Mouse (Mus musculus) embryonic facial prominence, embryonic 11.5 days (tissue): ENCODE results near the gene Hoxa5. TPM values are rescaled to one million over a fixed set of nuclear protein-coding genes. Genes with fewer than 3 reads are reported as not detected.
A peak's percentile ranks its signal among the peaks of the same experiment; 100 is the strongest.

Experiments
- ATAC-seq: fragments of 200-750 bp; cut with Nextera tagmentation; replicated peaks from 2 replicates; pipeline ENCODE4 v1.8.0; 2017; ENCODE audit warnings: low read depth; ENCODE audit not compliant: insufficient number of reproducible peaks, low FRiP score, low TSS enrichment
- DNase-seq: peaks from one replicate; pipeline ENCODE4 v3.0.0-alpha.2; 2015; ENCODE audit warnings: low spot score
- H3K27ac ChIP-seq: fragments of 300-500 bp; sonication (generic); replicated peaks from 2 replicates; pipeline ENCODE4 v1.5.1; 2014; ENCODE audit warnings: mild to moderate bottlenecking, low read depth, low read length, control low read depth
- H3K27me3 ChIP-seq: fragments of 300-500 bp; sonication (generic); 2 replicates; pipeline ENCODE4 v1.6.1; 2014; ENCODE audit warnings: mild to moderate bottlenecking, low read length, moderate library complexity, mixed read lengths; ENCODE audit not compliant: control insufficient read depth, insufficient read depth
- H3K36me3 ChIP-seq: fragments of 300-500 bp; sonication (generic); replicated peaks from 2 replicates; pipeline ENCODE4 v1.6.1; 2014; ENCODE audit warnings: low read depth, mild to moderate bottlenecking, low read length, moderate library complexity, mixed read lengths; ENCODE audit not compliant: control insufficient read depth, insufficient read depth
- H3K4me1 ChIP-seq: fragments of 300-500 bp; sonication (generic); 2 replicates; pipeline ENCODE4 v1.6.1; 2014; ENCODE audit warnings: low read length, mixed read lengths; ENCODE audit not compliant: control insufficient read depth, insufficient read depth
- H3K4me2 ChIP-seq: fragments of 300-500 bp; sonication (generic); 2 replicates; pipeline ENCODE4 v1.6.1; 2014; ENCODE audit warnings: low read depth, mild to moderate bottlenecking, control low read depth, low read length, moderate library complexity
- H3K4me3 ChIP-seq: fragments of 300-500 bp; sonication (generic); 2 replicates; pipeline ENCODE4 v1.5.1; 2014; ENCODE audit warnings: low read depth, low read length, control low read depth
- H3K9ac ChIP-seq: fragments of 300-500 bp; sonication (generic); replicated peaks from 2 replicates; pipeline ENCODE4 v1.6.1; 2014; ENCODE audit warnings: mild to moderate bottlenecking, control low read depth, low read length
- H3K9me3 ChIP-seq: fragments of 300-500 bp; sonication (generic); replicated peaks from 2 replicates; pipeline ENCODE4 v1.6.1; 2016; ENCODE audit warnings: mild to moderate bottlenecking, low read length, inconsistent platforms, mixed read lengths; ENCODE audit not compliant: control insufficient read depth
- WGBS: fragments of 180-500 bp; shearing (Covaris S2); extraction: QIAGEN DNeasy Blood & Tissue Kit; methylation state at CpG from one replicate; pipeline ENCODE4 v1.1.7; 2014; 5-methylcytosine and 5-hydroxymethylcytosine counted together
- polyA plus RNA-seq: library from polyadenylated mRNA; unstranded; fragments of >200 nt; fragmentation: Nextera tagmentation; extraction: Ambion mirVana; gene quantifications from 2 replicates; pipeline ENCODE4 v1.2.1, GENCODE M21; 2014

Hoxa5 gene
- polyA plus RNA-seq, 1 experiment from 2014 or later = 0.39 TPM

- no peak for DNase-seq
- peak overlapping the region; percentile 23 for H3K4me3 ChIP-seq
- peaks cover 86% of the 10 kb centered on the region for H3K27me3 ChIP-seq
- ATAC-seq = no peak
- H3K27ac ChIP-seq = 0 out of 2 replicates have a peak overlapping the region, but pooled peaks have one; percentile 35
- no peaks in the 10 kb centered on the region for H3K36me3 ChIP-seq
- H3K4me2 ChIP-seq = peak overlapping the region; percentile 10; the same call in 1 of the 2 replicates
- H3K9ac ChIP-seq = no peak overlapping the region
- WGBS = 6% methylated on average over 2 of the region's 35 CpGs
- peaks cover 4% of the 10 kb centered on the region for H3K4me1 ChIP-seq
- no peaks in the 10 kb centered on the region for H3K9me3 ChIP-seq
These were observed 28.5 kb downstream of the Hoxa5 start for GRCm38 (mm10) chr6:52175864-52176263.

GRCm38 (mm10) chr6:52174968-52175751, 29.2 kb downstream of the Hoxa5 start:
- Histone ChIP-seq H3K9me3 (no peaks in the 10 kb centered on the region), H3K4me2 (peak overlapping the region; percentile 10; the same call in 1 of the 2 replicates), H3K4me1 (peaks cover 4% of the 10 kb centered on the region), H3K4me3 (peak overlapping the region; percentile 23), H3K36me3 (no peaks in the 10 kb centered on the region), H3K9ac (0 out of 2 replicates have a peak overlapping the region, but pooled peaks have one; percentile 5), H3K27ac (0 out of 2 replicates have a peak overlapping the region, but pooled peaks have one; percentile 35), H3K27me3 (peaks cover 87% of the 10 kb centered on the region)
- ATAC-seq = no peak
- no peak for DNase-seq
- WGBS = under 1% methylated on average over 41 of the region's 41 CpGs

GRCm38 (mm10) chr6:52173648-52174047, 30.7 kb downstream of the Hoxa5 start:
- no peaks in the 10 kb centered on the region for H3K36me3 ChIP-seq
- no peak overlapping the region for H3K9ac ChIP-seq
- no peak for ATAC-seq
- 0% methylated on average over 4 of the region's 4 CpGs for WGBS
- no peaks in the 10 kb centered on the region for H3K9me3 ChIP-seq
- peaks cover 4% of the 10 kb centered on the region for H3K4me1 ChIP-seq
- H3K4me2 ChIP-seq = no peak overlapping the region
- no peak for DNase-seq
- peaks cover 81% of the 10 kb centered on the region for H3K27me3 ChIP-seq
- H3K4me3 ChIP-seq = no peak overlapping the region
- no peak overlapping the region for H3K27ac ChIP-seq

GRCm38 (mm10) chr6:52172501-52172900, 31.9 kb downstream of the Hoxa5 start:
- H3K9ac ChIP-seq = peak overlapping the region; percentile 34; the same call in 1 of the 2 replicates
- DNase-seq (peak; percentile 76), ATAC-seq (no peak; the same call in 1 of the 2 replicates)
- no peaks in the 10 kb centered on the region for H3K36me3 ChIP-seq
- H3K9me3 ChIP-seq = no peaks in the 10 kb centered on the region
- peak overlapping the region; percentile 9 for H3K4me3 ChIP-seq
- H3K4me1 ChIP-seq = peaks cover 4% of the 10 kb centered on the region
- peaks cover 81% of the 10 kb centered on the region for H3K27me3 ChIP-seq
- under 1% methylated on average over 35 of the region's 35 CpGs for WGBS
- H3K27ac ChIP-seq = no peak overlapping the region; the same call in 1 of the 2 replicates
- H3K4me2 ChIP-seq = peak overlapping the region; percentile 44

GRCm38 (mm10) chr6:52171938-52172337, 32.4 kb downstream of the Hoxa5 start:
- 5% methylated on average over 7 of the region's 7 CpGs for WGBS
- H3K36me3 ChIP-seq = no peaks in the 10 kb centered on the region
- no peak overlapping the region for H3K4me3 ChIP-seq
- H3K9ac ChIP-seq = peak overlapping the region; percentile 34; the same call in 1 of the 2 replicates
- H3K4me2 ChIP-seq = peak overlapping the region; percentile 44
- H3K4me1 ChIP-seq = peaks cover 4% of the 10 kb centered on the region
- H3K27me3 ChIP-seq = peaks cover 79% of the 10 kb centered on the region
- ATAC-seq (no peak), DNase-seq (no peak)
- H3K27ac ChIP-seq = no peak overlapping the region; the same call in 1 of the 2 replicates
- H3K9me3 ChIP-seq = no peaks in the 10 kb centered on the region

- ATAC-seq (0 out of 2 replicates have a peak, but pooled peaks have one; percentile 42), DNase-seq (peak; percentile 66)
- H3K4me1 ChIP-seq = peaks cover 4% of the 10 kb centered on the region
- WGBS = 3% methylated on average over 4 of the region's 4 CpGs
- no peak overlapping the region for H3K9ac ChIP-seq
- H3K4me2 ChIP-seq = no peak overlapping the region
- H3K36me3 ChIP-seq = no peaks in the 10 kb centered on the region
- no peaks in the 10 kb centered on the region for H3K9me3 ChIP-seq
- H3K27me3 ChIP-seq = peaks cover 78% of the 10 kb centered on the region
- H3K27ac ChIP-seq = no peak overlapping the region
- H3K4me3 ChIP-seq = no peak overlapping the region
These were observed 33.1 kb downstream of the Hoxa5 start for GRCm38 (mm10) chr6:52171331-52171730.

GRCm38 (mm10) chr6:52170898-52171223, 33.5 kb downstream of the Hoxa5 start:
- 3% methylated on average over 5 of the region's 5 CpGs for WGBS
- Histone ChIP-seq H3K4me2 (peak overlapping the region; percentile 19; the same call in 1 of the 2 replicates), H3K4me3 (no peak overlapping the region; the same call in 1 of the 2 replicates), H3K4me1 (peaks cover 4% of the 10 kb centered on the region), H3K9me3 (no peaks in the 10 kb centered on the region), H3K36me3 (no peaks in the 10 kb centered on the region), H3K9ac (peak overlapping the region; percentile 13), H3K27ac (no peak overlapping the region), H3K27me3 (peaks cover 74% of the 10 kb centered on the region)
- no peak for DNase-seq
- ATAC-seq = no peak
